Mouse (Mus musculus) hindbrain, embryonic 11.5 days (tissue): ENCODE data around the gene Gltpd2. TPM values are rescaled to one million over a fixed set of nuclear protein-coding genes. Genes with fewer than 3 reads are reported as not detected.

Experiments used
- ATAC-seq: fragments of 200-750 bp; cut with Nextera tagmentation; 2 replicates; pipeline ENCODE4 v1.8.0; 2017; ENCODE audit warnings: mild to moderate bottlenecking, moderate TSS enrichment, moderate library complexity; ENCODE audit not compliant: low FRiP score
- DNase-seq: peaks from one replicate; pipeline ENCODE4 v3.0.0-alpha.2; 2015; ENCODE audit warnings: low spot score
- H3K27ac ChIP-seq: fragments of 300-500 bp; sonication (generic); 2 replicates; pipeline ENCODE4 v1.5.1; 2014; ENCODE audit warnings: mild to moderate bottlenecking, low read depth, low read length
- H3K27me3 ChIP-seq: fragments of 300-500 bp; sonication (generic); 2 replicates; pipeline ENCODE4 v1.6.1; 2014; ENCODE audit warnings: mild to moderate bottlenecking, low read length, moderate library complexity, mixed read lengths; ENCODE audit not compliant: control insufficient read depth, insufficient read depth
- H3K36me3 ChIP-seq: fragments of 300-500 bp; sonication (generic); 2 replicates; pipeline ENCODE4 v1.6.1; 2014; ENCODE audit warnings: mild to moderate bottlenecking, low read length, moderate library complexity, mixed read lengths; ENCODE audit not compliant: control insufficient read depth, insufficient read depth
- H3K4me1 ChIP-seq: fragments of 300-500 bp; sonication (generic); replicated peaks from 2 replicates; pipeline ENCODE4 v1.6.1; 2014; ENCODE audit warnings: low read length, mixed read lengths; ENCODE audit not compliant: control insufficient read depth, insufficient read depth
- H3K4me2 ChIP-seq: fragments of 300-500 bp; sonication (generic); replicated peaks from 2 replicates; pipeline ENCODE4 v1.6.1; 2014; ENCODE audit warnings: mild to moderate bottlenecking, low read depth, low read length
- H3K4me3 ChIP-seq: fragments of 300-500 bp; sonication (generic); 2 replicates; pipeline ENCODE4 v1.5.1; 2014; ENCODE audit warnings: low read depth, low read length
- H3K9ac ChIP-seq: fragments of 300-500 bp; sonication (generic); 2 replicates; pipeline ENCODE4 v1.6.1; 2014; ENCODE audit warnings: low read depth, low read length
- H3K9me3 ChIP-seq: fragments of 300-500 bp; sonication (generic); 2 replicates; pipeline ENCODE4 v1.6.1; 2016; ENCODE audit warnings: low read length; ENCODE audit not compliant: control insufficient read depth
- WGBS: fragments of 180-500 bp; shearing (Covaris S2); extraction: QIAGEN DNeasy Blood & Tissue Kit; methylation state at CpG from one replicate; pipeline ENCODE4 v1.1.7; 2014; 5-methylcytosine and 5-hydroxymethylcytosine counted together
- polyA plus RNA-seq: library from polyadenylated mRNA; unstranded; fragments of >200 nt; fragmentation: Nextera tagmentation; extraction: Ambion mirVana; gene quantifications from 2 replicates; pipeline ENCODE4 v1.2.1, GENCODE M21; 2014

Gltpd2 gene
- polyA plus RNA-seq, 1 experiment from 2014 or later, result 0.14 TPM

DNA sequence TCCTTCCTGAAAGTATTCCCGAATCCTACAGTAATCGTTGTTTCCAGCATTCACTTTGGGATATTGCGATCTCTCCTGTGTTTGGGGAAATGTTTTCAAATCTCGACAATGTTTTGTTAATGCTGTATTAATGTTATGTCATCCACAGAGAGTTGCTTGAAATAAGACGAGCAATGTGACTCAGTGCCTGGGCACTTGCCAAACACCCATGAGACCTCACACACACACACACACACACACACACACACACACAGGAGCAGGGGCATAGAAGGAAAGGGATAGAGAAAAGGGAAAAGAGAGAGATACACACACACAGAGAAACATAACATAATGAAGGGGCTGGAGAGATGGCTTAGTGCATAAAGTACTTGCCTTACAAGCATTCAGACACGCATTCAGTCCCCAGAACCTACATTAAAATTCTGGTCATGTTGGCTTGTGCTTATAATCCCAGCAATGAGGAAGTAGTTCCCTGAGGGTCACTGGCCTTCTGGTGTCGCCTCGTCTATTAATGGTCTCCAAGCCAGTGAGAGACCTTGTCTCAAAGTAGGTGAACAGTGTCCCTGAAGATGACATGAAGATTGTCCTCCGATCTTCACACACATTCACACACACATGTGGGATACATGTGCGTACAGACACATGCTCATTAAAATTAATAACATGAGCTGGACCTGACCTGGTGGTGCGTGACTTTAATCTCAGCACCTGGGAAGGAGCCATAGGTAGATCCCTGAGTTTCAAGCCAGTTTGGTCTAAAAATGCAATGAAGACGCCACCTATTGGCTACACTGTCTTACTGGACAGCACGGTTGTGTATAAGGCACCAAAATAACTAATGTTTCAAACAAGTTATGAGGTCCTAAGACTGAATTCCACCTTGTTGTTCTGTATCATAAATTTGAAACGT, 19.2 kb upstream of the Gltpd2 start:
- no peak for ATAC-seq
- no peak overlapping the region for H3K4me3 ChIP-seq
- H3K27me3 ChIP-seq, result no peaks in the 10 kb centered on the region
- no peak for DNase-seq
- H3K27ac ChIP-seq, result no peak overlapping the region
- H3K4me1 ChIP-seq, result no peaks in the 10 kb centered on the region
- H3K36me3 ChIP-seq, result no peaks in the 10 kb centered on the region
- no peaks in the 10 kb centered on the region for H3K9me3 ChIP-seq
- H3K4me2 ChIP-seq, result no peak overlapping the region
- H3K9ac ChIP-seq, result no peak overlapping the region
- 78% methylated on average over 14 of the region's 14 CpGs for WGBS

DNA sequence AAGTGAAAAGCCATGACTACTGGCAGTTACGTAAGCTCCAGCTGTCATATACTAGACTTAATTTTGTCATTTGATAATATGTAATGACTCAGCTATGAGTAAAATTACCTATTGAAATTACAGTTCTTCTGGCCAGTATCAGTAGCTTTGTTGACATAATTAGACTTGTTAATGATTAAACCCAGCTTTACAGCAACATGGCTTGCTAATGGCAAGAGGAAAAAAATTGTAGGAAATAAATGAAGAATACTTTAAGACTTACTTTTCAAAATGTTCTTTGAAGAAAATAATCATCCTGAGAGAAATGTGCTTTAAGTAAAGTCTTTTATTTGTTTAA, 18.6 kb upstream of the Gltpd2 start:
- Histone ChIP-seq H3K4me3 (no peak overlapping the region), H3K9ac (no peak overlapping the region), H3K4me2 (no peak overlapping the region), H3K4me1 (no peaks in the 10 kb centered on the region), H3K27me3 (no peaks in the 10 kb centered on the region), H3K27ac (no peak overlapping the region), H3K36me3 (no peaks in the 10 kb centered on the region), H3K9me3 (no peaks in the 10 kb centered on the region)
- WGBS, result 98% methylated on average over 1 of the region's 1 CpGs
- ATAC-seq (no peak), DNase-seq (no peak)

- 74% methylated on average over 3 of the region's 3 CpGs for WGBS
- DNase-seq (no peak), ATAC-seq (no peak)
- H3K4me3 ChIP-seq, result no peak overlapping the region
- no peaks in the 10 kb centered on the region for H3K36me3 ChIP-seq
- no peaks in the 10 kb centered on the region for H3K27me3 ChIP-seq
- H3K9ac ChIP-seq, result no peak overlapping the region
- no peak overlapping the region for H3K27ac ChIP-seq
- H3K4me1 ChIP-seq, result no peaks in the 10 kb centered on the region
- no peak overlapping the region for H3K4me2 ChIP-seq
- no peaks in the 10 kb centered on the region for H3K9me3 ChIP-seq
These were observed 17.0 kb upstream of the Gltpd2 start for GRCm38 (mm10) chr11:70502018-70502417.

DNA sequence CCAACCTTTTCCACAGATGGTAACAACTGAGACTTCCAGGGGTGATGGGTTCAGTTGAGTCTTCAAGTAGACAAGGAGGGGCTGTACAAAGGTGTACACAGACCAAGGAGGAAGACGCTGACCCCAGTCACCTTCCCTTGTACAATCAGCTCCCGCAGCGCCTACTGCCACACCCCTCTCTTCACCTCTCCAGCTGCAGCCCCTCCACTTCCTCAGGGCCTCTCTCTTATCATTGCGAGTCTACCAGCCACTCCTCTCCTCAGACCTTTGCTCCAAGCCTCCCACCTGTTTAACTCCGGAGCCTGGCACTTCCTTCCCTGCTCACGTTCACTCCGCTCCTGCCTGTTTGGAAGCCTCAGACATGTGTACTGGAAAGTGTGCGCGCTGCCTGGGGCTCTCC, 14.0 kb upstream of the Gltpd2 start, which contains the start of gene Tm4sf5:
TSS of gene Tm4sf5 (plus strand) at position 275 of the 400 bp plus-strand sequence.
- no peaks in the 10 kb centered on the region for H3K9me3 ChIP-seq
- no peak for ATAC-seq
- no peaks in the 10 kb centered on the region for H3K36me3 ChIP-seq
- no peak within 1 kb of the TSS for H3K4me2 ChIP-seq
- WGBS, result 79% methylated on average over 9 of the region's 9 CpGs
- no peak for DNase-seq
- no peak within 1 kb of the TSS for H3K4me3 ChIP-seq
- H3K27ac ChIP-seq, result no peak within 1 kb of the TSS
- H3K27me3 ChIP-seq, result no peaks in the 10 kb centered on the region
- H3K9ac ChIP-seq, result no peak within 1 kb of the TSS
- H3K4me1 ChIP-seq, result no peaks in the 10 kb centered on the region

DNA sequence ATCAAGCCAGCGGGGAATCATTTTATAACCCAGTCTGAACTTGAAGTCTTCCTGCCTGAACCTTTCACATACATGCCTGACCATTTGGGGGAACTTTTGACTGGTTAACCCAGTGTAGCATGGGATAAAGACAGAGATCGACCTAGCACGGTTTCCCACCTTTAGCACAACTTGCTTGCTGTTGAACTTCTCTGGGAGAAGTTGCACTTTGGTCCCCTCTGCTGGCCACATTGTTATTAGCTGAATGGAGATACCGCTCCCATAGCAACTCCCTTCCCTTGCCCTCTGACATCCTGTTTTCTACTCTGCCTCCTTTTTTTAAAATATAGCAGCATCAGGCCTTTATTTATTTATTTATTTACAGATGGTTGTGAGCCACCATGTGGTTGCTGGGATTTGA, 12.6 kb upstream of the Gltpd2 start:
- DNase-seq (peak; percentile 65), ATAC-seq (no peak)
- H3K4me3 ChIP-seq, result no peak overlapping the region
- no peaks in the 10 kb centered on the region for H3K27me3 ChIP-seq
- no peaks in the 10 kb centered on the region for H3K4me1 ChIP-seq
- H3K36me3 ChIP-seq, result no peaks in the 10 kb centered on the region
- no peak overlapping the region for H3K27ac ChIP-seq
- WGBS, result 34% methylated on average over 4 of the region's 4 CpGs
- no peak overlapping the region for H3K9ac ChIP-seq
- H3K4me2 ChIP-seq, result no peak overlapping the region
- H3K9me3 ChIP-seq, result no peaks in the 10 kb centered on the region

GRCm38 (mm10) chr11:70506962-70507515, 12.0 kb upstream of the Gltpd2 start:
- no peak for ATAC-seq
- Histone ChIP-seq H3K27me3 (no peaks in the 10 kb centered on the region), H3K9me3 (no peaks in the 10 kb centered on the region), H3K27ac (no peak overlapping the region), H3K9ac (no peak overlapping the region), H3K4me3 (no peak overlapping the region), H3K36me3 (no peaks in the 10 kb centered on the region), H3K4me2 (no peak overlapping the region), H3K4me1 (no peaks in the 10 kb centered on the region)
- no peak for DNase-seq
- WGBS, result 79% methylated on average over 7 of the region's 7 CpGs

DNA sequence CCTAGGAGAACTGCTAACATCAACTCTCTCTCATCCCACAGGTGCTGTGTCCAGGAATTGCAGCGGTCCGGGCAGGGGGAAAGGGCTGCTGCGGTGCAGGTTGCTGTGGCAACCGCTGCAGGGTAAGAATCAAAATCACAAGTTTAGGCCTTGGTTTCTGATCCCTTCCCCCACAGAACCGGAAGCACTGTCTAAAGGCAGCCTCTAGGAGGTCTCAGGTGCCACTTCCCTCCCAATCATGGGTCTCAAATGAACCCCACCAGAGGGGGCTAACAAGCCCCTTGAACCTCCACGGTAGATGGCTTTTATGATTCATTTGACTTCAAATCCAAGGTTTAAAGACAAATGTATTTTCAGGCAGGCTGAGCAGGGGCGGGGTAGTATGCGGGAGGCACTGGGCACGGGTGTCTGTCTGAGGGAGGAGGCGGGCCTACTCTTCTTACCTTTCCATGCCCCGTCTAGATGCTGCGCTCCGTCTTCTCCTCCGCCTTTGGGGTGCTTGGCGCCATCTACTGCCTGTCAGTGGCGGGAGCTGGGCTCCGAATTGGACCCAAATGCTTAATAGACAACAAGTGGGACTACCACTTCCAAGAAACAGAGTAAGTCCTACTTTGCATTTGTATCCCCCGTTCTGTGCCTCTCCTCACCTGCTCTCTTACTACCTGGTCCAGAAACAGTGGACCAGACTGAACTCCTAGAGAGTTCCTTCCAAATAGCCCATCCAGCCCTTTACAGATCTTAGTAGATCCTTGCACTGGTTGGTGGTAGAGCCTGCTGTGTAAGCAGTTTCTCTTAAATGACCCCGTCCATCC, 9.0 kb upstream of the Gltpd2 start:
- peak; percentile 62 for DNase-seq
- no peaks in the 10 kb centered on the region for H3K27me3 ChIP-seq
- no peak overlapping the region; the same call in 1 of the 2 replicates for H3K9ac ChIP-seq
- WGBS, result 10% methylated on average over 19 of the region's 19 CpGs
- no peak overlapping the region for H3K4me3 ChIP-seq
- peak overlapping the region; percentile 18; the same call in 1 of the 2 replicates for H3K4me2 ChIP-seq
- H3K4me1 ChIP-seq, result 0 out of 2 replicates have a peak, but pooled peaks cover 2% of the 10 kb centered on the region
- no peak overlapping the region for H3K27ac ChIP-seq
- H3K9me3 ChIP-seq, result no peaks in the 10 kb centered on the region
- ATAC-seq, result no peak
- H3K36me3 ChIP-seq, result no peaks in the 10 kb centered on the region

- Histone ChIP-seq H3K9ac (no peak overlapping the region), H3K27me3 (no peaks in the 10 kb centered on the region), H3K4me2 (no peak overlapping the region), H3K27ac (no peak overlapping the region), H3K36me3 (no peaks in the 10 kb centered on the region), H3K4me3 (no peak overlapping the region), H3K9me3 (no peaks in the 10 kb centered on the region), H3K4me1 (0 out of 2 replicates have a peak, but pooled peaks cover 2% of the 10 kb centered on the region)
- 85% methylated on average over 2 of the region's 2 CpGs for WGBS
- ATAC-seq (no peak), DNase-seq (no peak)
These were observed 7.8 kb upstream of the Gltpd2 start for GRCm38 (mm10) chr11:70511242-70511641.
